Mouse (Mus musculus): ENCODE measurements around the gene Prss35. TPM values are rescaled to one million over a fixed set of nuclear protein-coding genes. Genes with fewer than 3 reads are reported as not detected.

Prss35 gene
- polyA plus RNA-seq, 1 experiment from 2014 or later = 21.9 TPM

DNA sequence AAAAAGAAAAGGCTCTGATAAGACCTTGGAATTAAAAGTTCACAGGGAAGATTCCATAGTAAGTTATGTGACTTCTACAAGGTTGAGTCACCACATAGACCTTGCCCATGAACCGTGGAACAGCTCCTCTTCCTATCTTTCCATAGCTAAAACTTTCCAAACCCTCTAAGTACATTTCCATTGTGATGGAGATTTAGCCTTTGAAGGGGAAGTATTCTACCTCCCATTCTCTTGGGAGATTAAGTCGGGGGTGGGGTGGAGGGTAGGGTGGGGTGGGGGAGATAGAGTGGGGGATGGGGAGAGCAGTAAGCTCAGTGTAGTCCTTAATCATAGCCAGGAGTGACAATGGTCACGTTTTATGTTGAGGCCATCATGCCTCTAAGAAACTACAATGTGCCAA is 3.5 kb upstream of the Prss35 start:
- ATAC-seq (ENCODE audit: insufficient read depth, low FRiP score) = no peak
- 46% methylated on average over 3 of the region's 3 CpGs for WGBS
- no peak overlapping the region for H3K27ac ChIP-seq (ENCODE audit: low read length)

DNA sequence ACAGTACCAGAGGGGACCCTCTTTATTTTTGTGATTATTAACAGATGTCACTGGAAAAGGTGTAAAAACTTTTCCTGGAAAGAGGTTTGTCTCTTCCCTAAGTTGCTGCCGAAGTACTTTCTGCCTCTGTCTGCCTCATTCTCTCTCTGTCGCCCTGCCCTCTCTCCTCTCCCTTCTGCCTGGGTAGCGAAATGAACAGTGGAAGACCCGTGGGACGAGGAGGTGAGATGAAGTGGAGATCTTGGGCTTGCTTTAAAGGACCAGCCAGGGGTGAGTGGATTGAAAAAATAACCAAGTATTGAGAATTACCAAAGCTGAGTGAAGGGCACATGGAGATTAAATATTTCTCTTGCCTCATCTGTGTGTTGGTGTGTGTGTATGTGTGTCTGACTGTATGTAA is 592 bp downstream of the Prss35 start:
- WGBS = 30% methylated on average over 5 of the region's 5 CpGs
- Histone ChIP-seq H3K4me3 (replicated peaks; ENCODE audit: low read length) (peak overlapping the region; percentile 44), H3K4me2 (ENCODE audit: low read depth, low read length) (peak overlapping the region; percentile 55), H3K36me3 (ENCODE audit: control insufficient read depth, insufficient read depth, low read length) (no peaks in the 10 kb centered on the region), H3K27ac (ENCODE audit: low read length) (no peak overlapping the region), H3K4me1 (ENCODE audit: control insufficient read depth, insufficient read depth, low read length) (peaks cover 12% of the 10 kb centered on the region), H3K9me3 (replicated peaks; ENCODE audit: control insufficient read depth, low read length) (no peaks in the 10 kb centered on the region), H3K9ac (ENCODE audit: low read length) (peak overlapping the region; percentile 69), H3K27me3 (ENCODE audit: control insufficient read depth, insufficient read depth, low read length) (no peaks in the 10 kb centered on the region)
- ATAC-seq (ENCODE audit: insufficient read depth, low FRiP score) = no peak

More for the DNA sequence above, 3.5 kb upstream of the Prss35 start:
- H3K27me3 ChIP-seq (ENCODE audit: control insufficient read depth, insufficient read depth, low read length) = no peaks in the 10 kb centered on the region
- peaks cover 15% of the 10 kb centered on the region for H3K4me1 ChIP-seq (ENCODE audit: control insufficient read depth, insufficient read depth, low read length)
- no peaks in the 10 kb centered on the region for H3K36me3 ChIP-seq (ENCODE audit: control insufficient read depth, insufficient read depth, low read length)
- H3K4me2 ChIP-seq (ENCODE audit: low read depth, low read length) = no peak overlapping the region
- no peak overlapping the region for H3K9ac ChIP-seq (ENCODE audit: low read length)
- H3K9me3 ChIP-seq (replicated peaks; ENCODE audit: control insufficient read depth, low read length) = no peaks in the 10 kb centered on the region
- H3K4me3 ChIP-seq (replicated peaks; ENCODE audit: low read length) = no peak overlapping the region

DNA sequence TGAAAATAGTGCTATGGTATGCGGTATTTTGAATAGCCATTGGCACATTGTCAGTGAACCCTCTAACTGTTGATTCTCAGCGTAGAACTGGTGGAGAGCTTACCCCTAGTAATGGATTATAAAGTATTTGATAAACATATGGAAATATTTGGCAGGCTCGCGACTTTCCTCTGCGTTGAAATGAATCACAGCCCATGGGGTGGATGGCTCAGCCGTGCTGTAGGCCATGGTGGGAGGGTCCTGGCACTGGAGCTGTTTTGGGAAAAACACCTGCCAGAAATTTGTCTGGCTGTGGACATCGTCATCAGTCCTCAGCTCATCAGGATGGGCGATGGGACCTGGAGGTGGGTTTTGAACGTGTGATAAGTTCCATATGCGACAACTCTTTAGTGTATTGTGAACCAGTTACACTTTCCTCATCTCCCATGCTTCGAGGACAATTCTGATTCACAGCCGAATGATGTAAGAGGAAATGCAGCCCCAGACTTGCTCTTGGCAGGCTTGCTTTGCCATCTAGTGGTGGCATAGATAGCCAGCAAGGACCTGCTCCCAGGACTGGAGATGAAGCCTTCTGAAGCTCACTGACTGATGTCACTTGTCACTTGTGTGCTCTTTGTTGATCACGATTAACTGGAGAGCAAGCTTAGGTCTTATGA is 2.6 kb downstream of the Prss35 start:
- Histone ChIP-seq H3K27me3 (ENCODE audit: control insufficient read depth, insufficient read depth, low read length) (no peaks in the 10 kb centered on the region), H3K9ac (ENCODE audit: low read length) (no peak overlapping the region), H3K27ac (ENCODE audit: low read length) (peak overlapping the region; percentile 20; the same call in 1 of the 2 replicates), H3K4me3 (replicated peaks; ENCODE audit: low read length) (no peak overlapping the region), H3K9me3 (replicated peaks; ENCODE audit: control insufficient read depth, low read length) (no peaks in the 10 kb centered on the region), H3K4me2 (ENCODE audit: low read depth, low read length) (0 out of 2 replicates have a peak overlapping the region, but pooled peaks have one; percentile 2), H3K36me3 (ENCODE audit: control insufficient read depth, insufficient read depth, low read length) (no peaks in the 10 kb centered on the region), H3K4me1 (ENCODE audit: control insufficient read depth, insufficient read depth, low read length) (peaks cover 12% of the 10 kb centered on the region)
- peak; percentile 83 for ATAC-seq (ENCODE audit: insufficient read depth, low FRiP score)
- 19% methylated on average over 13 of the region's 13 CpGs for WGBS

DNA sequence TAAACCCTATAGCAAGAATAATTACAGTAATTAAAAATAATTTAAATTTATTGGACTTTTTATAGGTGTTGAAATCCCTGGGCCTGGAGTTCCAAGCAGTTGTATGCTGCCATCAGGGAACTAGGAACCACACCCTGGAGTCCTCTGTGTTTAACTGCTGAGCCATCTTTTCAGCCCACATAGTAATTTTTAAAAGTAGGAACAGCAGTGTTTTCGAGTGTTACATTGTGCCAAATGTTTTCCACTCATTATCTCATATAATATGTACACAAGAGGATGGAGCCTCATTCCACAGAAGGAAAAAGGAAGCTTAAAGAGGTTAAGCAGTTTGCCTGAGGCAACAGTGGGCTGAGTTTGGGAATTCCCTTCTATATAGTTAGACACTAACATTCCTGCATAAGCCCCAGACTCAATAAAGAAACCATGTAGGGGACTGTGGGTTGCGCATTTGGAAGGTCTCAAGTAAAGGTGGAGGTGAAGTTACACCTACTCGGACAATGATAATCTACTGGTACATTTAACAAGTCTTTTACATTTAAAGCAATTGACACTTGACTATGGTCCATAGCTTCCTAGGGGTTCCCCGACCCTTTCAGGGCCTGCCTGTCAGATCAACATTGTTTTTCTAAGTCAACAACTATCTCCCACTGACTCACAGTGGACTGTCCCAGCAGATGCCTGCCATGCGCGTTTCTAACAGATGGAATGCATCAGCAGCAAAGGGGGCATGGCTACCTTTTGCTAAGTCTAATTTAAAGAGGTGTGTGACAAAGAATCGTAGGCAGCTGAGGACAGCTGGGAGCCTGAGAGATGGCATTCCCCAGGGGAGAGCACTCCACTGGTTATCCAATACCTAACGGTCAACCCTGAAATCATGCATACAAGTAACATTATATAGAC is 19.3 kb downstream of the Prss35 start:
- H3K27me3 ChIP-seq (ENCODE audit: control insufficient read depth, insufficient read depth, low read length) = no peaks in the 10 kb centered on the region
- WGBS = 56% methylated on average over 8 of the region's 8 CpGs
- no peak overlapping the region for H3K4me2 ChIP-seq (ENCODE audit: low read depth, low read length)
- H3K9me3 ChIP-seq (replicated peaks; ENCODE audit: control insufficient read depth, low read length) = no peaks in the 10 kb centered on the region
- no peaks in the 10 kb centered on the region for H3K4me1 ChIP-seq (ENCODE audit: control insufficient read depth, insufficient read depth, low read length)
- ATAC-seq (ENCODE audit: insufficient read depth, low FRiP score) = no peak
- no peak overlapping the region for H3K9ac ChIP-seq (ENCODE audit: low read length)
- H3K27ac ChIP-seq (ENCODE audit: low read length) = no peak overlapping the region
- H3K4me3 ChIP-seq (replicated peaks; ENCODE audit: low read length) = no peak overlapping the region
- H3K36me3 ChIP-seq (ENCODE audit: control insufficient read depth, insufficient read depth, low read length) = no peaks in the 10 kb centered on the region

DNA sequence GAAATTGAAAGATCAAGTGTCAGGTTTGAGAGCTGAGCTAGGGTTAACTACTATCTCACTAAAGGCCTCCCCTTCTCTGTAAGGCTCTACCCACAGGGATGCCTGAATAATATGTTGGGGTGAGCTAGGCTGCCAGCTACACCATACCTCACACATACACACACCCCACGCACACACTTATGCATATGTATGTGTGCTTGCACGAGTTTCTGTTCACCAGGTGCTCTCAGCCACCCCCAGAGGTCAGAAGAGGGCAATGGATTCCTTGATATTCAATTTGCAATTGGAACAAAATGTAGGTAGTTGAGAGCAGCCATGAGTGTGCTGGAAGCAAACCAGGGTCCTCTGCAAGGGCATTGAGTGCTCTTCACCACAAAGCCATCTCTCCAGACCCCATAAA is 20.6 kb downstream of the Prss35 start:
- no peaks in the 10 kb centered on the region for H3K4me1 ChIP-seq (ENCODE audit: control insufficient read depth, insufficient read depth, low read length)
- H3K9me3 ChIP-seq (replicated peaks; ENCODE audit: control insufficient read depth, low read length) = no peaks in the 10 kb centered on the region
- no peak for ATAC-seq (ENCODE audit: insufficient read depth, low FRiP score)
- H3K9ac ChIP-seq (ENCODE audit: low read length) = no peak overlapping the region
- H3K27me3 ChIP-seq (ENCODE audit: control insufficient read depth, insufficient read depth, low read length) = no peaks in the 10 kb centered on the region
- no peak overlapping the region for H3K4me2 ChIP-seq (ENCODE audit: low read depth, low read length)
- H3K27ac ChIP-seq (ENCODE audit: low read length) = no peak overlapping the region
- no peak overlapping the region for H3K4me3 ChIP-seq (replicated peaks; ENCODE audit: low read length)
- whole genome bisulfite sequencing = 65% methylated on average over 2 of the region's 2 CpGs
- no peaks in the 10 kb centered on the region for H3K36me3 ChIP-seq (ENCODE audit: control insufficient read depth, insufficient read depth, low read length)

DNA sequence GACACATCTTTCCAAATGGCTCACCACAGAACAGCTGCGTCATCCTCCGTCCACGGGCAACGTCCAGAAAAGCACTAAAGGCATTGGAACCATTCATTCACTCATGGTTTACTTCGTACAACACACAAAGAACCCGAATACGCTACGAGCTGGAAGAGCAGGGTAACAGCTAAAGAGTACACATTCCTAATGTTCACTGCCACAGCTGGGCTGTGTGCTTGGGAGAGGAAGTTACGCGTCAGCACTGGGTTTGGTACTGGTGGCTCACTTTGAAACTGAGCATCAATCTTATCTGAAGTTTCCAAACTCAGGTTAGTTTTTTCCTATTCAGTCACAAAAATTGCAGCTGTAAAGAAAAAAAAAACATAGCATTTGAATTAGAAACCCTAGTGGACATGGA is 23.5 kb downstream of the Prss35 start:
- Histone ChIP-seq H3K9me3 (replicated peaks; ENCODE audit: control insufficient read depth, low read length) (no peaks in the 10 kb centered on the region), H3K4me2 (ENCODE audit: low read depth, low read length) (no peak overlapping the region), H3K36me3 (ENCODE audit: control insufficient read depth, insufficient read depth, low read length) (no peaks in the 10 kb centered on the region), H3K27me3 (ENCODE audit: control insufficient read depth, insufficient read depth, low read length) (no peaks in the 10 kb centered on the region), H3K4me1 (ENCODE audit: control insufficient read depth, insufficient read depth, low read length) (no peaks in the 10 kb centered on the region), H3K9ac (ENCODE audit: low read length) (no peak overlapping the region), H3K27ac (ENCODE audit: low read length) (no peak overlapping the region), H3K4me3 (replicated peaks; ENCODE audit: low read length) (no peak overlapping the region)
- no peak for ATAC-seq (ENCODE audit: insufficient read depth, low FRiP score)
- WGBS = 46% methylated on average over 10 of the region's 10 CpGs

DNA sequence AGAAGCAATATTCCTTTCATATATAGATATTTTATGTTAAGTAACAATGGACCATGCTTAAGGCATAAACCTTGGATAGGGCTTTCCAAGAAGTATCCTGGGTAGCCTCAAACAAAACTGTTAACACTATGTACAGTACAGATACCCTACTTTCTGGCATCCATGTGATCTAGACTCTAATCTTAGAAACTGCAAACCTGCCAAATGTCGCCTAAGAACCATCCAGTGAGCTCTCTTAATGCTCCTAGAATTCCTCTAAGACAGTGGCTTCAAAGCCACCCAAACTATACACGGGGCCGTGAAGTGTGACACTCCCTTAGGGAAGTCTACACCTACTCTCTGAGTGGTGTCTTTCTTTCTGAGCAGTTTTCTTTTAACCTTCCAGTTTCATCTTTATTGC is 29.4 kb downstream of the Prss35 start:
- H3K4me2 ChIP-seq (ENCODE audit: low read depth, low read length) = no peak overlapping the region
- no peaks in the 10 kb centered on the region for H3K9me3 ChIP-seq (replicated peaks; ENCODE audit: control insufficient read depth, low read length)
- no peak overlapping the region for H3K9ac ChIP-seq (ENCODE audit: low read length)
- H3K4me1 ChIP-seq (ENCODE audit: control insufficient read depth, insufficient read depth, low read length) = no peaks in the 10 kb centered on the region
- no peak overlapping the region for H3K4me3 ChIP-seq (replicated peaks; ENCODE audit: low read length)
- ATAC-seq (ENCODE audit: insufficient read depth, low FRiP score) = no peak
- 76% methylated on average over 3 of the region's 3 CpGs for whole genome bisulfite sequencing
- no peak overlapping the region for H3K27ac ChIP-seq (ENCODE audit: low read length)
- H3K27me3 ChIP-seq (ENCODE audit: control insufficient read depth, insufficient read depth, low read length) = 0 out of 2 replicates have a peak, but pooled peaks cover 3% of the 10 kb centered on the region
- no peaks in the 10 kb centered on the region for H3K36me3 ChIP-seq (ENCODE audit: control insufficient read depth, insufficient read depth, low read length)

DNA sequence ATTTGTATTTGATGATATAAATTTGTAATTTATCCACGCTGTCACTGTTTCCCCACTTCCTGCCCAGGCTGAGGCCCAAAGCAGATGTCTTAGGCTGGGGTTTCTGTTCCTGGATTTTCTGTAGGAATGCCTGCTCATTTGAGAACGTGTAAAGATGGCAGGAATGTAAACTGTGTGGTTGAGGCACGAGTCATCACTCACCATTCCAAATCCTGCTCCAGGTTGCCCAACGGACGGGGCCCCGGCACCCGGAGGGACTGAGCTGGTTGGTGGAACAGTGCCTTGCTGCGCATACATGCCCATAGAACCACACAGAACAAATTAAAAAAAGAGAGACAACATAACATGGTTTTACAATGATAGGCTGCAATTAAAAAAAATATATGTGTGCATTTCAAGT is 30.5 kb downstream of the Prss35 start:
- H3K36me3 ChIP-seq (ENCODE audit: control insufficient read depth, insufficient read depth, low read length) = no peaks in the 10 kb centered on the region
- no peak overlapping the region for H3K4me2 ChIP-seq (ENCODE audit: low read depth, low read length)
- H3K4me1 ChIP-seq (ENCODE audit: control insufficient read depth, insufficient read depth, low read length) = no peaks in the 10 kb centered on the region
- no peak overlapping the region for H3K9ac ChIP-seq (ENCODE audit: low read length)
- ATAC-seq (ENCODE audit: insufficient read depth, low FRiP score) = no peak
- H3K27me3 ChIP-seq (ENCODE audit: control insufficient read depth, insufficient read depth, low read length) = 0 out of 2 replicates have a peak, but pooled peaks cover 3% of the 10 kb centered on the region
- no peaks in the 10 kb centered on the region for H3K9me3 ChIP-seq (replicated peaks; ENCODE audit: control insufficient read depth, low read length)
- no peak overlapping the region for H3K27ac ChIP-seq (ENCODE audit: low read length)
- H3K4me3 ChIP-seq (replicated peaks; ENCODE audit: low read length) = no peak overlapping the region
- WGBS = 66% methylated on average over 8 of the region's 8 CpGs

DNA sequence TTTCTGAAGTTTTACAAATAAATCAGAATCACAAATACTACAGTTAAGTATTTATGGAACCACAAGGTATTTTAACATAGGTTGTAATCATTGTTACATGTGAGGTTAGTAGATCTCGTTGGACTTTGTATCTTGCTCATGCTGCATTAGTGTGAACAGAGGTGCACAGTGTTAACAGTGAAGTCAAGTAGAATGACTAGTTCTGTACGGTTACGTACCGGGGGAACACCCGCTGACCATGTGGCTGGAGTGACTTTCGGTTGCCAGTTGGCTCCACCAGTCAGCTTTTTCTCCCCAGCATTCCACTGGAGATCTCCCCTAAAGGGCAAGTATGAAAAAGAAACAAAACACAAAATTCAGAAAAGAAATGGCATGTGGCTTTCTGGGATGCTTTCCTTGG is 31.9 kb downstream of the Prss35 start:
- no peak for ATAC-seq (ENCODE audit: insufficient read depth, low FRiP score)
- Histone ChIP-seq H3K9ac (ENCODE audit: low read length) (no peak overlapping the region), H3K4me1 (ENCODE audit: control insufficient read depth, insufficient read depth, low read length) (no peaks in the 10 kb centered on the region), H3K9me3 (replicated peaks; ENCODE audit: control insufficient read depth, low read length) (no peaks in the 10 kb centered on the region), H3K4me2 (ENCODE audit: low read depth, low read length) (no peak overlapping the region), H3K4me3 (replicated peaks; ENCODE audit: low read length) (no peak overlapping the region), H3K36me3 (ENCODE audit: control insufficient read depth, insufficient read depth, low read length) (no peaks in the 10 kb centered on the region), H3K27me3 (ENCODE audit: control insufficient read depth, insufficient read depth, low read length) (0 out of 2 replicates have a peak, but pooled peaks cover 3% of the 10 kb centered on the region), H3K27ac (ENCODE audit: low read length) (no peak overlapping the region)
- 90% methylated on average over 6 of the region's 6 CpGs for WGBS

Measured in stomach, embryonic 16.5 days (tissue).